8 mouse cellular contexts compared by ENCODE assay signal in genomic region chr10:127513501-127514091, GRCm38 (mm10). TPM values are rescaled to one million over a fixed set of nuclear protein-coding genes. Genes with fewer than 3 reads are reported as not detected.
DNase-seq lines count a peak whose midpoint lies in the region; ATAC-seq and TF ChIP-seq lines count a peak whose summit lies in the region.

No protein-coding gene starts in this region.

- H3K9ac ChIP-seq in forebrain, embryonic 14.5 days (ENCODE audit: low read length), result peak overlapping the region; percentile 10; the same call in 1 of the 2 replicates
- peak overlapping the region; percentile 44 for H3K9ac ChIP-seq in liver, embryonic 14.5 days (replicated peaks)

- peaks cover 11% of the 10 kb centered on the region for H3K36me3 ChIP-seq in forebrain, embryonic 14.5 days (ENCODE audit: control insufficient read depth, insufficient read depth, low read length)
- H3K36me3 ChIP-seq in liver, embryonic 14.5 days (replicated peaks; ENCODE audit: control insufficient read depth, insufficient read depth, low read depth), result peaks cover 16% of the 10 kb centered on the region

- peak overlapping the region; percentile 22; the same call in 1 of the 2 replicates for H3K27ac ChIP-seq in forebrain, embryonic 14.5 days (ENCODE audit: low read depth, low read length)
- no peak overlapping the region for H3K27ac ChIP-seq in liver, embryonic 14.5 days

- no peak for TF ChIP-seq CTCF in liver, embryonic 14.5 days (IDR thresholded peaks at IDR 0.05; ENCODE audit: low read depth)

- no peak for ATAC-seq in forebrain, embryonic 14.5 days
- ATAC-seq in liver, embryonic 14.5 days (ENCODE audit: insufficient read depth), result peak; percentile 50

- peak; percentile 34 for DNase-seq in thymus, postnatal 4 days
- no peak for DNase-seq in thymus, postnatal 0 days (ENCODE audit: low spot score)
- peak; percentile 76 for DNase-seq in forebrain, embryonic 14.5 days (ENCODE audit: low spot score)
- no peak for DNase-seq in liver, embryonic 14.5 days (ENCODE audit: low read depth in 3 of 3, low spot score in 3 of 3)
- no peak for DNase-seq in layer of hippocampus, adult 18-20 months (ENCODE audit: low spot score in 2 of 2)
- DNase-seq in adrenal gland, postnatal 25 days, result no peak
- DNase-seq in ovary, adult 18-20 months (ENCODE audit: low spot score), result no peak
- no peak for DNase-seq in ovary, postnatal 10 days (ENCODE audit: low spot score)

- H3K27me3 ChIP-seq in forebrain, embryonic 14.5 days (replicated peaks; ENCODE audit: control insufficient read depth, insufficient read depth, low read length), result peaks cover 14% of the 10 kb centered on the region
- H3K27me3 ChIP-seq in liver, embryonic 14.5 days (ENCODE audit: control insufficient read depth, insufficient read depth, low read length), result peaks cover 60% of the 10 kb centered on the region

- WGBS in forebrain, embryonic 14.5 days, result 1% methylated on average over 16 of the region's 16 CpGs
- WGBS in liver, embryonic 14.5 days (ENCODE audit: insufficient replicate concordance), result 0% methylated on average over 16 of the region's 16 CpGs

- H3K4me1 ChIP-seq in forebrain, embryonic 14.5 days (ENCODE audit: control insufficient read depth, insufficient read depth, low read length), result peaks cover 54% of the 10 kb centered on the region
- H3K4me1 ChIP-seq in liver, embryonic 14.5 days (replicated peaks; ENCODE audit: control insufficient read depth in 2 of 2, insufficient read depth in 2 of 2, low read length in 1 of 2), result peaks cover 13 to 28% of the 10 kb centered on the region in 2 experiments

- peak overlapping the region; percentile 90 for H3K4me2 ChIP-seq in forebrain, embryonic 14.5 days (ENCODE audit: low read length)
- H3K4me2 ChIP-seq in liver, embryonic 14.5 days (ENCODE audit: low read depth), result peak overlapping the region; percentile 71

- H3K4me3 ChIP-seq in forebrain, embryonic 14.5 days (ENCODE audit: low read depth, low read length), result no peak overlapping the region
- peak overlapping the region in 1 of 2 experiments; percentile 36; a peak in 2 of 4 replicates for H3K4me3 ChIP-seq in liver, embryonic 14.5 days (ENCODE audit: insufficient read depth in 1 of 2, low read depth in 2 of 2, low read length in 2 of 2)

- no peaks in the 10 kb centered on the region for H3K9me3 ChIP-seq in forebrain, embryonic 14.5 days (replicated peaks; ENCODE audit: control insufficient read depth, low read length)
- no peaks in the 10 kb centered on the region for H3K9me3 ChIP-seq in liver, embryonic 14.5 days (ENCODE audit: control insufficient read depth, low read length)

- TF ChIP-seq EP300 in liver, embryonic 14.5 days (IDR thresholded peaks at IDR 0.05; ENCODE audit: low read depth), result no peak

RNA-seq across cellular contexts. Expression of gene Ndufa4l2, which starts 1.2 kb away (rescaled TPM):
- polyA plus RNA-seq in thymus, postnatal 0 days (2015; fragmentation: Nextera tagmentation; extraction: Ambion mirVana), result 10.4 and 13.2 TPM in 2 replicates
- 12.5 and 17.2 TPM in 2 replicates for polyA plus RNA-seq in forebrain, embryonic 14.5 days (2014; fragmentation: Nextera tagmentation; extraction: Ambion mirVana)
- polyA plus RNA-seq in liver, embryonic 14.5 days (2012; rRNA removed), result 2.1 and 3.6 TPM in 2 replicates
- polyA plus RNA-seq in liver, embryonic 14.5 days (2014; fragmentation: Nextera tagmentation; extraction: Ambion mirVana), result 2.0 and 5.8 TPM in 2 replicates
- total RNA-seq in layer of hippocampus, adult 18-20 months (2021), result 1 to 10 TPM; 3.6 to 3.8 TPM
- 43.2 and 50.0 TPM in 2 replicates for total RNA-seq in adrenal gland, postnatal 25 days (2021)

RNA-seq across cellular contexts. Expression of gene Shmt2, which starts 8.6 kb away (rescaled TPM):
- polyA plus RNA-seq in thymus, postnatal 0 days (2015; fragmentation: Nextera tagmentation; extraction: Ambion mirVana), result 102 and 118 TPM in 2 replicates
- polyA plus RNA-seq in forebrain, embryonic 14.5 days (2014; fragmentation: Nextera tagmentation; extraction: Ambion mirVana), result 53.1 and 65.1 TPM in 2 replicates
- 81.0 and 88.6 TPM in 2 replicates for polyA plus RNA-seq in liver, embryonic 14.5 days (2012; rRNA removed)
- 82.7 and 88.2 TPM in 2 replicates for polyA plus RNA-seq in liver, embryonic 14.5 days (2014; fragmentation: Nextera tagmentation; extraction: Ambion mirVana)
- total RNA-seq in layer of hippocampus, adult 18-20 months (2021), result 10 to 100 TPM; 24.2 to 25.3 TPM
- 56.3 and 61.1 TPM in 2 replicates for total RNA-seq in adrenal gland, postnatal 25 days (2021)

RNA-seq across cellular contexts. Expression of gene Stac3, which starts 12.1 kb away (rescaled TPM):
- polyA plus RNA-seq in thymus, postnatal 0 days (2015; fragmentation: Nextera tagmentation; extraction: Ambion mirVana), result 0.30 and 0.73 TPM in 2 replicates
- polyA plus RNA-seq in forebrain, embryonic 14.5 days (2014; fragmentation: Nextera tagmentation; extraction: Ambion mirVana), result 0.41 TPM in 1 of 2 replicates, not detected in the other
- polyA plus RNA-seq in liver, embryonic 14.5 days (2012; rRNA removed), result 0.16 and 0.37 TPM in 2 replicates
- polyA plus RNA-seq in liver, embryonic 14.5 days (2014; fragmentation: Nextera tagmentation; extraction: Ambion mirVana), result not detected in 2 replicates
- total RNA-seq in layer of hippocampus, adult 18-20 months (2021), result 1 to 10 TPM; 2.4 to 3.5 TPM
- total RNA-seq in adrenal gland, postnatal 25 days (2021), result 2.8 and 4.9 TPM in 2 replicates

RNA-seq across cellular contexts. Expression of gene Nxph4, which starts 20.8 kb away (rescaled TPM):
- polyA plus RNA-seq in thymus, postnatal 0 days (2015; fragmentation: Nextera tagmentation; extraction: Ambion mirVana), result 0.19 and 0.23 TPM in 2 replicates
- polyA plus RNA-seq in forebrain, embryonic 14.5 days (2014; fragmentation: Nextera tagmentation; extraction: Ambion mirVana), result 32.1 and 35.4 TPM in 2 replicates
- not detected in 2 replicates for polyA plus RNA-seq in liver, embryonic 14.5 days (2012; rRNA removed)
- 0.13 TPM in 1 of 2 replicates, not detected in the other for polyA plus RNA-seq in liver, embryonic 14.5 days (2014; fragmentation: Nextera tagmentation; extraction: Ambion mirVana)
- total RNA-seq in layer of hippocampus, adult 18-20 months (2021), result 1 to 10 TPM; 1.2 to 1.3 TPM
- total RNA-seq in adrenal gland, postnatal 25 days (2021), result 8.3 and 10.0 TPM in 2 replicates

Comparison
In these comparisons a context has a peak if more than half of its experiments do, and no peak if none do; other contexts are left out.
1. DNase-seq: peak in thymus, postnatal 4 days (single experiment) and forebrain, embryonic 14.5 days (single experiment); none in thymus, postnatal 0 days (single experiment), liver, embryonic 14.5 days (0 of 3), layer of hippocampus, adult 18-20 months (0 of 2), adrenal gland, postnatal 25 days (single experiment), ovary, adult 18-20 months (single experiment) and ovary, postnatal 10 days (single experiment).